Mouse (Mus musculus): Measurements from ENCODE around the gene Nr5a1.

Nr5a1 gene

DNA sequence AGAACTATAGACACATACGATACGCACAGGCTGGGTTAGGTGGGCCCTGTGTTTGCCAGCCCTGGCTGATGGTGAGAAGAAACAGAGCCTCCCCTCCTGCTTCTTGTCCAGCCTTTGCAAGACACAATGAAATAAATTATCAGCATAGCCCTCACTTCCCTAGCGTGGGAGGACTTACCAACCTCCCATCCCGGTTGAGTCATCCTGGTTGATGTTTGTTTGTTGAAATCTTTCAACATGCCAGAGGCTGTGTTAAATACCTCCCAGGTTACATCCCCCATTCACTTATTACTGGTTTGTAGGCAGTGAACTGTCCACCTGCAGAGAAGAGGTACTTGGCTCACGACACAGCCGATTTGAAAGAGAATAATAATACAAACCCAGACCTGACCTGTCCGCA, 66.7 kb downstream of the Nr5a1 start:
- DNase-seq: no peak

DNA sequence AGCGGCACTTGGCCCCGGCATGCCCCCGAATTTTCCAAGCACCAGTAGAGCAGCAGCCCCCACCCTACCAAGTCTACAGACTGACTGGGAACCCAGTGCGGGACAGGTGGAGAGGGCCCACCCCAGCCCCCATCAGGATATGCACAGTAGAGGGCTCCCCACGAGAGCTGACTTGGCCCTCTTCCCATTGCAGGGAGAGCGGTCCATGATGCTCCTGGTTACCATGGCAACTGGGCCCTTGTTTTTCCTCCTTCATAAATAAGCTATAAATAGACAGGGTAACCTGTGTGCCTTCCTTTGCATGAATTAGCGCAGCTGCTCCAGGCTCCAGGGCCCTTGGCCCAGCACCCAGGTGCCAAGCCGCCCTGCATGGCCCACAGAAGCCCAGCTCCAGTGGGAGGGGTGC, 67.1 kb downstream of the Nr5a1 start:
- peak; percentile 54 to 62 for DNase-seq

DNA sequence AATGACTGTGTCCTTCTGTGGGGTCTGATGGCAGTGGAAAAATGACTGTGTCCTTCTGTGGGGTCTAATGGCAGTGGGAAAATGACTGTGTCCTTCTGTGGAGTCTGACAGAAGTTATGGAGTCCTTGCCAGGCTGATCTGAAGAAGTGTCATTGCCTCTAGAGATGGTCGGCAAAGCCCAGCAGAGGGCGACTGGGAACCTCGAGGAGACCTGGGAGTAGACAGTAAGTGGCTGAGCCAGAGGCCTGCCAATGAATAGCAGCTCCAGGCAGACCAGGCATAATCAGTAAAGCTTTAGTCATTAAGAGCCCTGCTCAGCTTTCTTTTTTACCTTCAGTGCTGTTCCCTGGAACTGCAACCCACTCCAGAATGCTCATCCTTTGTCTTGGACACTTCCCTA, 68.4 kb downstream of the Nr5a1 start:
- DNase-seq: peak; percentile 84 to 86

- peak; percentile 94 to 95 for DNase-seq
Observed at GRCm38 (mm10) chr2:38643625-38644427, 70.5 kb downstream of the Nr5a1 start, which contains the start of gene Psmb7. Psmb7 (minus strand) TSS chr2:38644087.

Data from cerebellum, postnatal 10 days (tissue).